Mouse (Mus musculus) left cerebral cortex, postnatal 36 days (tissue): ENCODE measurements around the gene C1qtnf3. TPM values are rescaled to one million over a fixed set of nuclear protein-coding genes. Genes with fewer than 3 reads are reported as not detected.
"Not testable (repeated sequence)": the region's sequence is repeated elsewhere in the genome, so short reads cannot be mapped to it uniquely, and the experiment has no call there.

Experiments used
- DNase-seq, 2 experiments: peaks; one replicate each; pipeline ENCODE4 v3.0.0; 2021 to 2022; ENCODE audit warnings: low spot score in 2 of 2, mixed read lengths in 1 of 2
- intact Hi-C: fragments of 180-260 bp; cut with DNase I; formaldehyde crosslinking; loops from one replicate; pipeline ENCODE4 v1.15.1; 2025
- total RNA-seq, 2 experiments: library from RNA; stranded (reverse); gene quantifications; 2 replicates each; pipeline ENCODE4 v1.2.3; 2021

Gene C1qtnf3
- total RNA-seq, 2 experiments from 2014 or later: not detected

GRCm38 (mm10) chr15:10954381-10955016 is 2.4 kb downstream of the C1qtnf3 start:
- DNase-seq: no peak
- intact Hi-C loops: no loop called here

GRCm38 (mm10) chr15:10955156-10955555 is 3.0 kb downstream of the C1qtnf3 start:
- DNase-seq: no peak
- intact Hi-C loops: no loop called here

- intact Hi-C loops: no loop called here
- DNase-seq: no peak
These were observed 4.6 kb downstream of the C1qtnf3 start for GRCm38 (mm10) chr15:10956706-10957105.

- DNase-seq: no peak
- intact Hi-C loops: no loop called here
These were observed 7.3 kb downstream of the C1qtnf3 start for GRCm38 (mm10) chr15:10959277-10960026.

GRCm38 (mm10) chr15:10960267-10960666 is 8.1 kb downstream of the C1qtnf3 start:
- no peak for DNase-seq
- intact Hi-C loops: no loop called here

- intact Hi-C loops: no loop called here
- no peak for DNase-seq
These were observed 10.5 kb downstream of the C1qtnf3 start for GRCm38 (mm10) chr15:10962601-10963000.

- intact Hi-C loops: no loop called here
- no peak for DNase-seq
These were observed 17.3 kb downstream of the C1qtnf3 start for GRCm38 (mm10) chr15:10969439-10969838.

GRCm38 (mm10) chr15:10970777-10971176 is 18.6 kb downstream of the C1qtnf3 start:
- DNase-seq: no peak
- intact Hi-C loops: no loop called here

- intact Hi-C loops: no loop called here
- no peak for DNase-seq
These were observed 25.0 kb downstream of the C1qtnf3 start for GRCm38 (mm10) chr15:10977151-10977550.

GRCm38 (mm10) chr15:10980712-10981111 is 28.6 kb downstream of the C1qtnf3 start:
- no peak for DNase-seq
- intact Hi-C loops: loop anchor here (2.0 to 10.0 kb wide), 2 partner anchors 60 to 496 kb away; partner anchors contain the start of genes Brix1 and Rad1

GRCm38 (mm10) chr15:10981377-10982063 is 29.4 kb downstream of the C1qtnf3 start, which contains the start of gene Amacr:
Gene Amacr, plus strand, starts transcription at chr15:10981756.
- peak; percentile 93 to 95 for DNase-seq
- intact Hi-C loops: loop anchor here (2.0 to 10.0 kb wide), 2 partner anchors 61 to 497 kb away; partner anchors contain the start of genes Brix1 and Rad1

GRCm38 (mm10) chr15:10982064-10982435 is 29.9 kb downstream of the C1qtnf3 start:
- no peak for DNase-seq
- intact Hi-C loops: loop anchor here (10.0 kb wide), 1 partner anchor 497 kb away; the partner anchor contains the start of genes Brix1 and Rad1

- intact Hi-C loops: loop anchor here (10.0 kb wide), 1 partner anchor 501 kb away; the partner anchor contains the start of genes Brix1 and Rad1
- no peak for DNase-seq
These were observed 33.6 kb downstream of the C1qtnf3 start for GRCm38 (mm10) chr15:10985756-10986155.

- intact Hi-C loops: loop anchor here (10.0 kb wide), 1 partner anchor 502 kb away; the partner anchor contains the start of genes Brix1 and Rad1
- DNase-seq: not testable (repeated sequence)
These were observed 34.3 kb downstream of the C1qtnf3 start for GRCm38 (mm10) chr15:10986477-10986876.

- intact Hi-C loops: loop anchor here (2.0 kb wide), 1 partner anchor 70 kb away; no protein-coding TSS in a partner anchor
- no peak for DNase-seq
These were observed 38.3 kb downstream of the C1qtnf3 start for GRCm38 (mm10) chr15:10990411-10990810.

GRCm38 (mm10) chr15:10991566-10991965 is 39.4 kb downstream of the C1qtnf3 start:
- intact Hi-C loops: loop anchor here (2.0 kb wide), 1 partner anchor 71 kb away; no protein-coding TSS in a partner anchor
- DNase-seq: no peak

GRCm38 (mm10) chr15:10999832-11000231 is 47.7 kb downstream of the C1qtnf3 start:
- intact Hi-C loops: no loop called here
- DNase-seq: no peak

- no peak for DNase-seq
- intact Hi-C loops: no loop called here
These were observed 48.3 kb downstream of the C1qtnf3 start, which contains the start of gene Slc45a2 for GRCm38 (mm10) chr15:11000421-11000820. Gene Slc45a2, plus strand, starts transcription at chr15:11000721.

- DNase-seq: no peak
- intact Hi-C loops: no loop called here
These were observed 51.7 kb downstream of the C1qtnf3 start for GRCm38 (mm10) chr15:11003791-11004190.

- no peak for DNase-seq
- intact Hi-C loops: no loop called here
These were observed 52.5 kb downstream of the C1qtnf3 start for GRCm38 (mm10) chr15:11004646-11005045.
